Mouse (Mus musculus): ENCODE results near the gene Zfp219. TPM values are rescaled to one million over a fixed set of nuclear protein-coding genes. Genes with fewer than 3 reads are reported as not detected.
A peak's percentile ranks its signal among the peaks of the same experiment; 100 is the strongest.

The Zfp219 gene
- total and polyA plus RNA-seq, 3 experiments: 36.3 to 46.9 TPM; not detected in 1

GRCm38 (mm10) chr14:52026342-52026741 lies 5.8 kb upstream of the Zfp219 start:
- H3K9ac ChIP-seq (ENCODE audit: control insufficient read depth, low read depth, low read length, poor library complexity, severe bottlenecking): no peak overlapping the region
- H3K27ac ChIP-seq (ENCODE audit: control insufficient read depth, low read depth, low read length): no peak overlapping the region
- no peaks in the 10 kb centered on the region for H3K27me3 ChIP-seq (ENCODE audit: control insufficient read depth in 1 of 2, insufficient read depth in 2 of 2, low read length in 2 of 2)
- peaks cover 0 to 23% of the 10 kb centered on the region in 2 experiments; a peak in 2 of 4 replicates for H3K36me3 ChIP-seq (ENCODE audit: control insufficient read depth in 1 of 2, insufficient read depth in 2 of 2, low read length in 2 of 2)
- H3K4me3 ChIP-seq (ENCODE audit: control insufficient read depth in 1 of 2, insufficient read depth in 1 of 2, low read depth in 2 of 2, low read length in 2 of 2): no peak overlapping the region
- no peaks in the 10 kb centered on the region; the same call in 1 of the 2 replicates for H3K79me2 ChIP-seq (ENCODE audit: control insufficient read depth, insufficient read depth, low read length, poor library complexity)
- no peak for TF ChIP-seq GABPA (IDR thresholded peaks at IDR 0.05; ENCODE audit: low read depth, low read length)
- no peak for TF ChIP-seq ZC3H11A (IDR thresholded peaks at IDR 0.05; ENCODE audit: low read depth, low read length)
- TF ChIP-seq E2F4 (IDR thresholded peaks at IDR 0.05; ENCODE audit: borderline replicate concordance, low read depth, low read length): no peak
- no peak for TF ChIP-seq POLR2AphosphoS5 (IDR thresholded peaks at IDR 0.05; ENCODE audit: borderline replicate concordance, low read depth, low read length)
- TF ChIP-seq BHLHE40 (IDR thresholded peaks at IDR 0.05; ENCODE audit: borderline replicate concordance, low read depth, low read length): no peak
- TF ChIP-seq TBP (IDR thresholded peaks at IDR 0.05; ENCODE audit: low read depth, low read length): no peak
- no peak for TF ChIP-seq USF2 (IDR thresholded peaks at IDR 0.05; ENCODE audit: borderline replicate concordance in 1 of 2, insufficient read depth in 1 of 2, low read depth in 1 of 2, low read length in 2 of 2)
- peaks cover 9 to 17% of the 10 kb centered on the region in 2 experiments for H3K4me1 ChIP-seq (ENCODE audit: control insufficient read depth in 1 of 2, insufficient read depth in 2 of 2, low read length in 2 of 2)
- H3K9me3 ChIP-seq (replicated peaks; ENCODE audit: insufficient read depth, low read length): no peaks in the 10 kb centered on the region
- no peak for DNase-seq (ENCODE audit: low read depth, low spot score)

GRCm38 (mm10) chr14:52024133-52024532 lies 3.6 kb upstream of the Zfp219 start:
- peaks cover 0 to 25% of the 10 kb centered on the region in 2 experiments; a peak in 2 of 4 replicates for H3K36me3 ChIP-seq (ENCODE audit: control insufficient read depth in 1 of 2, insufficient read depth in 2 of 2, low read length in 2 of 2)
- H3K9me3 ChIP-seq (replicated peaks; ENCODE audit: insufficient read depth, low read length): no peaks in the 10 kb centered on the region
- DNase-seq (ENCODE audit: low read depth, low spot score): peak; percentile 52
- 0 out of 2 replicates have a peak, but pooled peaks have one; percentile 11 for TF ChIP-seq SIN3A (IDR thresholded peaks at IDR 0.05; ENCODE audit: low read length)
- TF ChIP-seq EP300 (IDR thresholded peaks at IDR 0.05; ENCODE audit: low read depth in 1 of 2, low read length in 2 of 2): peak; percentile 46 to 48; a peak in 3 of 4 replicates
- no peak for TF ChIP-seq POLR2A (IDR thresholded peaks at IDR 0.05; ENCODE audit: control insufficient read depth in 1 of 2, insufficient read depth in 1 of 2, low read depth in 1 of 2, low read length in 2 of 2, poor library complexity in 1 of 2)
- no peak for TF ChIP-seq ELF1 (IDR thresholded peaks at IDR 0.05; ENCODE audit: low read depth, low read length)
- TF ChIP-seq GABPA (IDR thresholded peaks at IDR 0.05; ENCODE audit: low read depth, low read length): peak; percentile 75
- 0 out of 2 replicates have a peak, but pooled peaks have one; percentile 20 for TF ChIP-seq MXI1 (IDR thresholded peaks at IDR 0.05; ENCODE audit: low read depth, low read length)
- peak overlapping the region; percentile 71 for H3K9ac ChIP-seq (ENCODE audit: control insufficient read depth, low read depth, low read length, poor library complexity, severe bottlenecking)
- H3K27ac ChIP-seq (ENCODE audit: control insufficient read depth, low read depth, low read length): peak overlapping the region; percentile 94
- peaks cover 7% of the 10 kb centered on the region; the same call in 1 of the 2 replicates for H3K79me2 ChIP-seq (ENCODE audit: control insufficient read depth, insufficient read depth, low read length, poor library complexity)
- peaks cover 9 to 20% of the 10 kb centered on the region in 2 experiments for H3K4me1 ChIP-seq (ENCODE audit: control insufficient read depth in 1 of 2, insufficient read depth in 2 of 2, low read length in 2 of 2)
- peak overlapping the region in 1 of 2 experiments; percentile 51; a peak in 1 of 4 replicates for H3K4me3 ChIP-seq (ENCODE audit: control insufficient read depth in 1 of 2, insufficient read depth in 1 of 2, low read depth in 2 of 2, low read length in 2 of 2)
- H3K27me3 ChIP-seq (ENCODE audit: control insufficient read depth in 1 of 2, insufficient read depth in 2 of 2, low read length in 2 of 2): no peaks in the 10 kb centered on the region

Data from MEL (cell line).